Mouse (Mus musculus) common myeloid progenitor, adult 5-6 weeks (primary cell): Measurements from ENCODE around the gene Calm3. TPM values are rescaled to one million over a fixed set of nuclear protein-coding genes. Genes with fewer than 3 reads are reported as not detected.

Experiments used
- ATAC-seq: replicated peaks from 2 replicates; pipeline ENCODE4 v1.8.0; 2016; ENCODE audit warnings: low read depth, mild to moderate bottlenecking, moderate TSS enrichment, inconsistent platforms; ENCODE audit not compliant: poor library complexity, severe bottlenecking
- total RNA-seq: library from RNA; stranded (forward); fragments of 200-1000, 187-1606 nt; gene quantifications from 2 replicates; pipeline ENCODE4 v1.2.3, GENCODE M21; 2017

The Calm3 gene
- total RNA-seq, 1 experiment from 2014 or later: 512 TPM

DNA sequence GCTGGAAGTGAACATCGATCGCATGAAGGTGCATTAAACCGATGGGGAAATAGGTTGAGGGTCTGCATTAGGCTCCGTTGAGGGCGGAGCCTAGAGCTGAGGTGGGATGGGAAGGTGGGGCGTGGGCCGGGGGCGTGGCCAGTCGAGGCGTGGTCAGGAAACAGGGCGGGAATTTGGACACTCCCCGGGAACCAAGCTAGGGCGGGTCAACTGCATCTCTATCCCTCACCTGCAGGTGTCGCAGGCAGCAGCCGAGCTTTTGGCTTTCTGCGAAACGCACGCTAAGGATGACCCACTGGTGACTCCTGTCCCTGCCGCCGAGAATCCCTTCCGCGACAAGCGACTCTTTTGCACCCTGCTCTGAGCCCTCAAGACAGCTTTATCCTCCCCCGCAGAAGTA is 28.9 kb downstream of the Calm3 start:
- ATAC-seq: peak; percentile 70

- ATAC-seq: no peak
These were observed 29.6 kb downstream of the Calm3 start for GRCm38 (mm10) chr7:16894279-16894678.

DNA sequence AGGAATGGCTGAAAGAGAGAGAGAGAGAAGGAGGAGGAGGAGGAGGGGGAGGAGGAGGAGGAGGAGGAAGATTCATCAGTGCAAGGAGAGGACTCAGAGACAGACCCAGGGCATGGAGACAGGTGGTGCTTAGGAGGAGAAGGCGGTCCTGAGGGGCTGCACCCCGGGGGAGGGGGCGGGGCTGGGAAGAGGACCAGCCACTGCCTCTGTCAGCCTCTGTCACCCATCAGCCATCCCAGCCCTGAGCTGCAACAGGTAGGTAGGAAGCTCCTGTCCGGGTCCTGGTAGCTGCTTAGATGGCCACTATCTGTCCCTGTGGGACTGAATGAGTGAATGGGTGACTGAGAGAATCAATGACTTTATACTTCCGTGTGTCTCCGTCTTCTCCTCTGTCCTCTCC is 30.3 kb downstream of the Calm3 start:
- no peak for ATAC-seq

GRCm38 (mm10) chr7:16892352-16892730 is 31.6 kb downstream of the Calm3 start:
- no peak for ATAC-seq

DNA sequence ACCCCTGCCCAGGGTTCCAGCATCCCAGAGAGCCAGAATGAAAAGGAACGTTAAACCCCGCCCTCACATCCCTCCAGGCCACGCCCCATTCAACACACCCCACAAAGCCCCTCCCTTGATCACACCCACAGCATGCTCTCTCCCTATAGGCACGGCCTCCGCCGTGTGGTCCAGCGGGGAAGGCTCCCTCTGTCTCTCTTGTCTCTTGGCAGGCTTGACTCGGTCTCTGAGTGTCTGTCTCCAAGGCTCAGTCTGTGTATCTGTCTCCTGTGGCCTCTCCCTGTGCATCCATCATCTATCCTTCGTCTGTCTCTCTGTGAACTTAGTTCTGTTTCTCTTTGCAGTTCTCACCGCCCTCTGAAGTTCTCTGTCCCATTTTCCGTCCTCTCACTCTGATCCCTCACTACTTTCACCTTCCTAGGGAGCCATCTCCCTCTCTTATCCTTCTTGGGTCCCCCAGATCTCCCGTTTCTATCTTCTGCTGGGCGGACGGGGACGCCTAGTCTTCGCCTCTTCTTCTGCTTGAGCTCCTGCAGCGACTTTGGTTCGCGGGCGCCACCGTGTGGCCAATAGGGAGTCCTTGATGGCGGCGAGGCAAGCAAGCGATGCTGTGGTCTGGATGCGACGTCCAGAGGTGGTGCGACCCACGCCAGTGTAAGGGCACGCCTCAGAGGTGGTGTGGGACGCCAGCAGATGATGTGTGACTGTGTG is 32.1 kb downstream of the Calm3 start, which contains the start of gene Gng8:
TSS of gene Gng8 (plus strand) at position 146 of the 711 bp plus-strand sequence.
- peak; percentile 80 for ATAC-seq

DNA sequence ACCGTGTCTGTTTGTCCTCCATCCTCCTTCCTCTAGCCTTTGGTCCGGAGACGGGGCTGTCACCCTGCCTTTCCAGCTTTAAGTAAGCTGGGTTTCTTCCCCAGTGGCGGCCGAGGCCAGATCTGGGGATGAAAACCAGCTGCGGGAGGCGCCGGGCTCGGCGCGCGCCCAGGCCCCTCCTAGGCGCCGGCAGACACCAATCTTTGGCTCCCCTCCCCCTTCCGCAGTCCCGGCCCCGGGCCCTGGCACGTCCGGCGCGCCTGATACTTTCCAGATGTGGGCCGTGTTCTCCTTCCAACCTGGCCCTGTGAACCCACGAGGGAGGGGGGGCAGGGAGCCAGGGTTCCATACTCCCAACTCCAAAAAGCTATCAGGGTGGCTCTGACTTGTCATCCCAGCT is 33.0 kb downstream of the Calm3 start:
- ATAC-seq: no peak

DNA sequence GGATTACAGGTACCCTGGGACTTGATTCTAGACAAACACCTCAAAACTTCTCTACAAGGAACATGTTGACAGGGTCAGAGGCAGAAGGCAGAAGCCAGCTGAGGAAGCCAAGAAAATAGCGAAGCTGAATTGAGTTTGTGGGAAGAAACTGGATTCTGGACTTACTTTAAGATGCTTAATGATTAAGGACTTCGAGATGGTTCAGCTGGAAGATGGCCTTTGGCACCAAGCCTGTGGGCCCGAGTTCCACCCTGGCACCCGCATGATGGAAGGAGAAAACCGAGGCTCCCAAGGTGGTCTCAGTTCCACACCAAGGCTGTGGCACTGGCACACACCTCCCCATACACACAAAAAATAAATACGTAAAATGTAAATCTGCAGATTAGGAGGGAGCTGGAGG is 33.4 kb downstream of the Calm3 start:
- ATAC-seq: no peak

DNA sequence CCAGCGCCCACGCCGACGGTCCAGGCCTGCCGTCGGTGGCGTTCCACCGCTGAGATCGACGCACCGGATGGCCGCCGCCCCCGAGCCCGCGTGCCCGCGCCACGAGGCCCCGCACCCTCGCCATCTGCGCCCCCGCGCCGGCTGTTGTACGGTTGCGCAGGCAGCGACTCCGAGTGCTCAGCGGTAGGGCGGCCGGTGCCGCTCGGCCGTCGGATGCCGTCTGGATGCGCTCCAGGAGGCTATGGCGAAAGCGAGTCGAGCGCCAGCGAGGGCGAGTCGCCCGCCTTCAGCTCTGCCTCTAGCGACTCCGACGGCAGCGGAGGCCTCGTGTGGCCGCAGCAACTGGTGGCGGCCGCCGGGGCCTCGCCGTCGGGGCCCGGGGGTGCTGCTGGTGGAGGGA is 38.0 kb downstream of the Calm3 start:
- no peak for ATAC-seq

DNA sequence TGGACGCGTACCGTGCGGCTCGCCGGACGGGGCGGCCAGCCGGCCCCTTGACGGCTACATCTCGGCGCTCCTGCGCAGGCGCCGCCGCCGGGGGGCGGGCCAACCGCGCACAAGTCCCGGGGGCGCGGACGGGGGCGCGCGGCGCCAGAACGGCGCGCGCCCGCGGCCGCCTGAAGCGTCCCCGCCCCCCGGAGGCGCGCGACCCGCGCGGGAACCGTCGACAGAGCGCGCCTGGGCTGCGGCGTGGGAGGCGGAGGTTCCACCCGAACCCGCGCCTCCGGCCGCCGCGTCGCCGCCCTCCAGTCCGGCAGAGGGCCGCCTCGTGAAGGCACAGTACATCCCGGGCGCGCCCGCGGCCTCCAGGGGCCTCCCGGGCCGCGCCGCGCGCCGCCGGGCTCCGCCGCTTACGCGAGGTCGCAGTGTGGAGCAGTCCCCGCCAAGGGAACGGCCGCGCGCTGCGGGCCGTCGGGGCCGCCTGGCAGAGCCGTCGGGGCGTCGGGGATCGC is 38.6 kb downstream of the Calm3 start:
- no peak for ATAC-seq

GRCm38 (mm10) chr7:16884334-16884733 is 39.6 kb downstream of the Calm3 start:
- ATAC-seq: 0 out of 2 replicates have a peak, but pooled peaks have one; percentile 31

DNA sequence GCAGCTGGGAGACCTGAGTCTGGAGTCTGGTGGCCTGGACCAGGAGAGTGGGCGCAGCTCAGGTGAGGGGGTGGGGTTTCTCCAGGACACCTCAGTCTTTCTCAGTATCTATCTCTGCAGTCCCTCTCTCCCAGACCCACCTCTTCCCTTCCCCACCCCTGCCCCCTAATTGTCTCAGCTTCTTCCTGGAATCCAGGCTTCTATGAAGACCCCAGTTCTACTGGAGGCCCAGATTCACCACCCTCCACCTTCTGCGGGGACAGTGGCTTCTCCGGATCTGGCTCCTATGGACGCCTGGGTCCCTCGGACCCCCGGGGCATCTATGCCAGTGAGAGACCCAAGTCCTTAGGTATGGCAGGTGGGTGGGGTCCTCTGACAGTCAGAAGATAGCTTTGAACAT is 40.8 kb downstream of the Calm3 start:
- no peak for ATAC-seq

- ATAC-seq: no peak
These were observed 43.3 kb downstream of the Calm3 start for GRCm38 (mm10) chr7:16880615-16881014.

DNA sequence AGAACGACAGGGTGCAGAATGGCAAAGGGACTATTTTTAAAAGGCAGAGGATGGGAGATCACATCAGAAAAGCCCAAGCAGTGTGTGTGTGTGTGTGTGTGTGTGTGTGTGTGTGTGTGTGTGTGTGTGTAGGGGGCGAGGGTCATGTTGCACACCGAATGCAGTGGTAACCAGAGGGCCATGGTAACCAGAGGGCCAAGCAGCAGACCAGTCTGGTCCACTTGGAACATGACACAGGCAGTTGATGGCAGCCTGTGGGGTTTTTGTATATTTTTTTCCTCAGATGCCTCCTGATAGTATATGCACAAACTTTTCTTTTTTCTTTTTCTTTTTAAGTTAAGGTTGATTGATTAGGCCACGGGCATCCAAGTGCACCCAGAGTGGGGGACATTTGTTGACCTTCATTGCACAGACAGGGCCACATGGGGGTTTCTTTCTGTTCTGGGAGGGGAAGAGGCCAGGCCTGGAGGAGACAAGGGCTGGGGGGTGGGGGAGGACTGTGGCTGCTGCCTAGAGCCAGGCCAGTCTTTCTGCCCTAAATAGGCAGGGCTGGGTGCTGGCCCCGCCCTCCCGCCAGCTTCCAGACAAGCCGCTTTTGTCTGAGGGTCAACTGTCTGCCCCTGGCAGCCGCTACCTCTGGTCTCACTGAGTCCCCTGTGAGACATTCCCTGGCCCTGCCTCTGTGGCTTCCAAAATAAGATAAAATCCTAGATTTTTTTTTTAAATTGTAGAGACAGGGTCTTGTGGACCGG is 43.9 kb downstream of the Calm3 start:
- no peak for ATAC-seq

GRCm38 (mm10) chr7:16877717-16878116 is 46.2 kb downstream of the Calm3 start:
- no peak for ATAC-seq

GRCm38 (mm10) chr7:16876608-16877007 is 47.3 kb downstream of the Calm3 start:
- ATAC-seq: no peak

- no peak for ATAC-seq
These were observed 47.9 kb downstream of the Calm3 start for GRCm38 (mm10) chr7:16876006-16876405.

GRCm38 (mm10) chr7:16875326-16875725 is 48.6 kb downstream of the Calm3 start:
- no peak for ATAC-seq

DNA sequence AGATGAGACGGTGACA is 48.8 kb downstream of the Calm3 start, which contains the start of gene Dact3:
TSS of gene Dact3 (plus strand) at position 8 of the 16 bp plus-strand sequence.
- ATAC-seq: no peak

DNA sequence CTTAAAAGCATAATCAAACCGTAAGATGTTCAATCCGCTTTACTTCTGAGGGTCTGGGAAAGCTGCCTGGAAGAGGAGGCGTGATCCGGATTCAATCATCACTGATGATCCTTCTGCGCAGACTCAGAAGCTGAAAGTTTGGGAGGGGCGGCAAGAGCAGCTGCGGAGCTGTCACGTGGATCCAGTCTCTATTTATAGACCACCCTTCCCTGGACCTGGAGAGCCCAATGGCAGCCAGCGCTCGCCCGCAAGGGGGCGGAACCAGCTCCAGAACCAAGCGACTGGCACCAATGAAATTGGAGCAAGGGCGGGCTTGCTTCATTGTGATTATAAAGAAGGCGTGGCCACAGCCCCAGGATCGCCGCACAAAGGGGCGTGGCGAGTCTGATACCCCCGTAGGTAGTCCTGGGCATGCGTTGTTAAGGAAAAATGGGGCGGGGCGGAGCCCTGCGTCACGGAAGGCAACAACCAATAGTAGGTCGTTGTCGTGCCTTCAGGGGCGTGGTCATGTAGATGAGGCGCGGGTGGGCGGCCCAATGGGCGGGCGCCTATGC is 49.1 kb downstream of the Calm3 start:
- ATAC-seq: peak; percentile 87

GRCm38 (mm10) chr7:16874190-16874589 is 49.7 kb downstream of the Calm3 start:
- ATAC-seq: peak; percentile 56

GRCm38 (mm10) chr7:16873392-16873791 is 50.5 kb downstream of the Calm3 start:
- ATAC-seq: no peak

DNA sequence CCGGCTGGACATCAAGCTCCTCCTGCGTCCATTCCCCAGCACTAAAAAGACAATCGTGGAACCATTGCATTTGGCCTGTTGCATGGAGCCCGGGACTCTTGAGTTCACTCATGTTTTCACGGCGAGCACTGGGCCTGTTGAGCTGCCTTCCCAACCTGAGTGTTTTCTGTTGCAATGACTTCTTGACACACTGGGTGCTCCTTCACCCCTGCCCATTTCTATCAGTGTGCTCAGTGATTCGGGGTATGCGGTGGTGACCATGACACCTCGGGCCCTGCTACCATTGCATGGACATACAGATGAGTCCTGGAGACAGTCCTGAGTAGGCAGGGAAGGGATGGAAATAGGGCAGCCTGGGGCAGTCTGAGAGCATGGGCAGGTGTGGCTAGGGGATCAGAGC is 51.4 kb downstream of the Calm3 start:
- no peak for ATAC-seq
